Mouse (Mus musculus): ENCODE measurements around the gene Gabbr2. TPM values are rescaled to one million over a fixed set of nuclear protein-coding genes. Genes with fewer than 3 reads are reported as not detected.
A peak's percentile ranks its signal among the peaks of the same experiment; 100 is the strongest.

The Gabbr2 gene
- total RNA-seq, 2 experiments from 2014 or later, result 233 to 236 TPM

GRCm38 (mm10) chr4:46868921-46869320 is 122.8 kb downstream of the Gabbr2 start:
- DNase-seq (ENCODE audit: low spot score in 2 of 2), result no peak

GRCm38 (mm10) chr4:46868181-46868580 is 123.5 kb downstream of the Gabbr2 start:
- DNase-seq (ENCODE audit: low spot score in 2 of 2), result no peak

GRCm38 (mm10) chr4:46867779-46868178 is 123.9 kb downstream of the Gabbr2 start:
- no peak for DNase-seq (ENCODE audit: low spot score in 2 of 2)

GRCm38 (mm10) chr4:46866070-46866469 is 125.6 kb downstream of the Gabbr2 start:
- DNase-seq (ENCODE audit: low spot score in 2 of 2), result no peak

- no peak for DNase-seq (ENCODE audit: low spot score in 2 of 2)
Measured at GRCm38 (mm10) chr4:46863721-46864120, 128.0 kb downstream of the Gabbr2 start.

GRCm38 (mm10) chr4:46862677-46863076 is 129.0 kb downstream of the Gabbr2 start:
- DNase-seq (ENCODE audit: low spot score in 2 of 2), result no peak

GRCm38 (mm10) chr4:46860586-46860985 is 131.1 kb downstream of the Gabbr2 start:
- no peak for DNase-seq (ENCODE audit: low spot score in 2 of 2)

- DNase-seq (ENCODE audit: low spot score in 2 of 2), result no peak
Measured at GRCm38 (mm10) chr4:46858899-46859298, 132.8 kb downstream of the Gabbr2 start.

GRCm38 (mm10) chr4:46856145-46856544 is 135.5 kb downstream of the Gabbr2 start:
- no peak for DNase-seq (ENCODE audit: low spot score in 2 of 2)

- DNase-seq (ENCODE audit: low spot score in 2 of 2), result peak in 1 of 2 experiments; percentile 49
Measured at GRCm38 (mm10) chr4:46854686-46855385, 136.8 kb downstream of the Gabbr2 start.

GRCm38 (mm10) chr4:46853852-46854460 is 137.7 kb downstream of the Gabbr2 start:
- DNase-seq (ENCODE audit: low spot score in 2 of 2), result no peak

- no peak for DNase-seq (ENCODE audit: low spot score in 2 of 2)
Measured at GRCm38 (mm10) chr4:46847745-46848144, 143.9 kb downstream of the Gabbr2 start.

- no peak for DNase-seq (ENCODE audit: low spot score in 2 of 2)
Measured at GRCm38 (mm10) chr4:46846396-46846795, 145.3 kb downstream of the Gabbr2 start.

GRCm38 (mm10) chr4:46844982-46845643 is 146.6 kb downstream of the Gabbr2 start:
- DNase-seq (ENCODE audit: low spot score in 2 of 2), result no peak

- DNase-seq (ENCODE audit: low spot score in 2 of 2), result no peak
Measured at GRCm38 (mm10) chr4:46844567-46844966, 147.1 kb downstream of the Gabbr2 start.

- no peak for DNase-seq (ENCODE audit: low spot score in 2 of 2)
Measured at GRCm38 (mm10) chr4:46842596-46842995, 149.1 kb downstream of the Gabbr2 start.

GRCm38 (mm10) chr4:46840146-46840545 is 151.5 kb downstream of the Gabbr2 start:
- no peak for DNase-seq (ENCODE audit: low spot score in 2 of 2)

- peak in 1 of 2 experiments; percentile 64 for DNase-seq (ENCODE audit: low spot score in 2 of 2)
Measured at GRCm38 (mm10) chr4:46837362-46837761, 154.3 kb downstream of the Gabbr2 start.

GRCm38 (mm10) chr4:46836065-46836464 is 155.6 kb downstream of the Gabbr2 start:
- DNase-seq (ENCODE audit: low spot score in 2 of 2), result no peak

- DNase-seq (ENCODE audit: low spot score in 2 of 2), result no peak
Measured at GRCm38 (mm10) chr4:46835064-46835463, 156.6 kb downstream of the Gabbr2 start.

- no peak for DNase-seq (ENCODE audit: low spot score in 2 of 2)
Measured at GRCm38 (mm10) chr4:46832834-46833544, 158.7 kb downstream of the Gabbr2 start.

GRCm38 (mm10) chr4:46829656-46830055 is 162.0 kb downstream of the Gabbr2 start:
- no peak for DNase-seq (ENCODE audit: low spot score in 2 of 2)
